Mouse (Mus musculus) megakaryocyte progenitor cell, adult 5-6 weeks (primary cell): ENCODE results near the gene Pla2g16. TPM values are rescaled to one million over a fixed set of nuclear protein-coding genes. Genes with fewer than 3 reads are reported as not detected.

Experiments
- ATAC-seq: replicated peaks from 2 replicates; pipeline ENCODE4 v1.8.0; 2016; ENCODE audit warnings: mild to moderate bottlenecking, moderate TSS enrichment, inconsistent platforms; ENCODE audit not compliant: poor library complexity
- total RNA-seq, 2 experiments: library from RNA; stranded (forward) in 1 of 2; stranded (reverse) in 1 of 2; fragments of 157-497, 149-512 nt in 1 of 2; fragments of 200-1000 nt in 1 of 2; gene quantifications; 2 replicates each; pipeline versions ENCODE4 v1.2.3 to v1.2.4; 2015 to 2017

Gene Pla2g16
- total RNA-seq, 2 experiments from 2014 or later = 8.1 to 11.1 TPM

DNA sequence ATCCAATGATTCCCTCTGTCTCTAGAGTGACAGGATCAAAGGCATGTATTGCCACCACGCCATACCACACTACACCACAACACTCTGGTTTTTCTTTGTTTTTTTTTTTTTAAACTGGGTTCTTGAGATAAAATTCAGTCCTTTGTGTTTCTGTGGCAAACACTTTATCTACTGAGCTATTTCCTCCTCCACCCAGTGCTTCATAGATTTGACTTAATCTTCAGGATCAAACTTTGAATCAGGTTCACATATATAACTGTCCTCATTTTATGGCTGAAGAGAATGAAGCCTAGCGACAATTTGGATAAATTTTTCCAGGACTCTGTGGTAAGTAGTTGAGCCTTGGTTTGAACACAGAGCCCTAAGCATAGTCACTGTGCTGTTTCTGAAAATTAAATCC, 6.4 kb downstream of the Pla2g16 start:
- ATAC-seq = 0 out of 2 replicates have a peak, but pooled peaks have one; percentile 14

DNA sequence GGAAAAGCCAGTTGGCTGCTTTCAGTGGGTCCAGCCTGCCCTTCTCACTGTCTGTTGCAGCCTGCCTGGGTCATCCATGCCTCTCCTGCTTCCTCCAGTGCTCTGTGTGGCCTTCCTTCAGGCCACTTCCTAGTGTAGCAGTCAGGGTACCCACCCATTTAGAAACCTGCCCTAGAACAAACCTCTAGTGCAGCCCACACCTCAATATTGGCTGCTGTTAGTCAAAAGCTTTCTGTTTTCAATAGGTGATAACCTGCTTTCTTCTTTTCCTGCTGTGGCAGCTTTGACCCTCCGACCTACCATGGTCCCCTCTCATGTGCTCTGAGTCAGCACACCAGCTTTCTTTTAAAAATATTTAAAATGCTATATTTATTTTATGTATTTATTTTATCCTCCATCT, 7.2 kb downstream of the Pla2g16 start:
- ATAC-seq = no peak

GRCm38 (mm10) chr19:7566826-7567225, 9.6 kb downstream of the Pla2g16 start:
- ATAC-seq = no peak

- 0 out of 2 replicates have a peak, but pooled peaks have one; percentile 26 for ATAC-seq
These were observed 11.1 kb downstream of the Pla2g16 start for GRCm38 (mm10) chr19:7568364-7568763.

- no peak for ATAC-seq
These were observed 12.4 kb downstream of the Pla2g16 start for GRCm38 (mm10) chr19:7569650-7570049.

- no peak for ATAC-seq
These were observed 18.9 kb downstream of the Pla2g16 start for GRCm38 (mm10) chr19:7576180-7576579.

DNA sequence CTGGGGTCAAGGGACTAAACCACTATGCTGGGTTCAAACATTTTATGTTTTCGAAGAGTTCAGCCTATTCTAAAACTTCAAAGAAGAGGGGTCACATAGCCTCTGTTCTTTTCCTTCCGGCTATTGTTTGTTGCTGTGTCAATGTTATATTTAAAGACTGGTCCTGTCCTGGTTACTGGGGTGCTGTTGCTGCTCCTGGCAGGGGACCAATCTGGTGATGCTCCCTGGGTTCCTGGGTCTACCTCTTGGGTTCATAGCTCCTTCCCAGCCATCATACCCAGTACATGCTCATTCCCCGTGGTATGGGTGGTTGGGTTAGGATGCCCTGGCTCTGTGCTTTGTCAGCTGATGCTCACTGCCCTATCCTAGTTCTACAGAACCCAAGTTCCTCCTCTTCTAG, 20.5 kb downstream of the Pla2g16 start:
- ATAC-seq = no peak

DNA sequence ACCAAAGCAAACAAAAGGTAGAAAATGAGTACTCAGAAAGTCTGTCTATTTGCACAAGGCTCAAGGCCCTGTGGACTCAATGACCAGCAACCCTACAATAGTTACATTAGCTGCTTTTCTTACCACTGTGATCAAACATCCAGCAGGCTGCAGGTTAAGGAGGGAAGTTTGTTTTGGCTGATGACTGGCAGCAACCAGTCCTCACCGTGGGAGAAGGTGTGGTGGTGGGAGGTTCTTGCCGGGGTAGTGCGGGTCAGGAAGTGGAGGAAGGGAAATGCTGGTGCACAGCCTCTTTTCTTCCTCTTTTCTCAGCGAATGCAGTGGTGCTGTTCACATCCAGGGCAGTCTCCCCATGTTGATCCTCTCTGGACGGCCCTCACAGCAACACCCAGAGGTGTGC, 23.8 kb downstream of the Pla2g16 start:
- ATAC-seq = peak; percentile 85

DNA sequence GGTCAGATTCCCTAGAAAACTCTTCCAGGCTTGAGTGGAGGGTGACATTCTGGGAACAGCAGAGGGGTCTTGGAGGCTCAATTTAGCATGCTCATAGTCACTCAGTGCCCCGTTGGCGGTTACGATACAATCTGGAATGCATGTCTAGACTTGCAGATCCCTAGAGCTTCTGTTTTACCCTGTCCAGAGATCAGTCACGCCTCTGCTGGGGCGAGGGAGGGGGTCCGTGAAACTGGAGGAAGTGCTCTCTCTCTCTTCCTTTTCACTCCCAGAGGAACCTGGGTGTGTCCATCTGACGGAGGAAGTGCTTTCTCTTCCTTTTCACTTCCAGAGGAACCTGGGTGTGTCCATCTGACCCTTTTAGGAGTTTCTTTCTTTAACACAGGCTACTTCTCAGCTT, 25.8 kb downstream of the Pla2g16 start:
- no peak for ATAC-seq

DNA sequence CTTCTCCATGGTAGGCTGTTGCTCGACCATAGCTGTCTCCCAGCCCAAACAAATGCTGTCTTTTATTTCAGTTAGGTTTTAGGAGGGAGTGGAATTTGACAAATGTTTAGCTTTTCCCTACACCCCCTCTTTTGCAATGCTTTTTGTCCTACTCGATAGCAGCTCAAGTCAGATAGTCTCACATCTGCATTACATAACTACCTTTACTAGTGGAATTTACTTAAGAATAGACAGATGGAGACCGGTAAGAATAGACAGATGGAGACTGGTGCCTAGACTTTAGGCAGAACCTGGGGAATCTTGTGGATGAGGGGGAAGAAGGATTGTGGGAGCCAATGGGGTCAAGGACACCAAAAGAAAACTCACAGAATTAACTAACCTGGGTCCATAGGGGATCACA, 26.3 kb downstream of the Pla2g16 start:
- no peak for ATAC-seq

- no peak for ATAC-seq
These were observed 28.0 kb downstream of the Pla2g16 start for GRCm38 (mm10) chr19:7585279-7585678.

- ATAC-seq = no peak
These were observed 28.5 kb downstream of the Pla2g16 start for GRCm38 (mm10) chr19:7585764-7586163.

- no peak for ATAC-seq
These were observed 33.5 kb downstream of the Pla2g16 start for GRCm38 (mm10) chr19:7590795-7591194.

GRCm38 (mm10) chr19:7592018-7592417, 34.8 kb downstream of the Pla2g16 start:
- ATAC-seq = no peak

DNA sequence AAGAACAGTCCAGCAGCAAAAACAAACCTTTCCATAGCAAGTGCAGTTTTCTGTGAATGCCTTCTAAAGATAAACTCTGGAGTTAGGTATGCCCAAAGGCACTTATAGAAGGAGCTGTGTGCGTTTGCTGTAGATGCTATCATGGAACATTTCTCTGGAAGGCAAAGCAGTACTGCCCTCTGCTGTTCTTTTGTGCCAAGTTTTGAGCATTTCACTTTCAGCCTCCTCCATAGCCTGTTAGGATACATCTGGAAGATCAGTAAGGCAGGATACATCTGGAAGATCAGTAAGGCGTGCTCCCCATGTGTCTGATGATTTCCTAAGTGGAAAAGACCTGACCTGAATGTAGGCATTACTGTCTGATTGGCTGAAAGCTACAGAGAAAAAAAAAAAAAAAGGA, 38.3 kb downstream of the Pla2g16 start:
- ATAC-seq = peak; percentile 70

- ATAC-seq = no peak
These were observed 41.2 kb downstream of the Pla2g16 start for GRCm38 (mm10) chr19:7598481-7598880.

DNA sequence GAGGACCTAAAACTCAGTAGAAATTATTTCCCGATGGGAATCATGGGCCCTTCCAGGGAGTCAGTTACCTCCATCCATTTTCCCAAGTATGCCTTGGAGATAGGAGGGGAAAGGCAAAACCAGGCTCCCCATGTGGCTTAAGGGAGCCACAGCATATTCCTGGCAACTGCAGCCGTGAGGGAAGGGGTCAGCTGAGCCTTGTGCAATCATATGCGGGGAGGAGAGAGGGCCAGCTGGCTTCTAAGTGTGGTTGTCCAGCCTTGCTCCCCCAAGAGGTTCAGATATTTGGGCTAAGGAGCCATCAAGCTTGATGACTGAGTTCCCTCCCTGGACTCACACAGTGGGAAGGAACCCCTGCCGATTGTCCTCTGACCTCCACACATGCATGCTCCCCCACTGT, 44.3 kb downstream of the Pla2g16 start:
- ATAC-seq = no peak

DNA sequence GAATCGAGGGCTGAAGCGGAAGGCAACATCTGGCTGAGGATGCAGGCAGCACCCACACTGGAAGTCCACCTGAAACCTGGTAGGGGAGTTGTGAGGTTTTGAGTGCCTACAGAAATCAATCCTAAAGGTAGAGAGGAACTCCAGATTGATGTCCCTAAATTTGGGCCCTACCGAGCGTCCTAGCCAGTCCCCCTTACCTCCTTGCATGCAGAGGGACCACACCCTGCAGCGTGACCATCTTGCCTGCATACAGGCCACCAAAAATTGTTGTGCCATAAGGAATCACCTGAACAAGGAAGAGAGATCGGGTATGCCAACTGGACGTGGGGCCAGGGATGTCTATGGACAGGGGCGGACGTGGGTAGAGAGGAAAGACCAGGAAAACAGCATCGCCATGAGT, 46.8 kb downstream of the Pla2g16 start:
- ATAC-seq = no peak

DNA sequence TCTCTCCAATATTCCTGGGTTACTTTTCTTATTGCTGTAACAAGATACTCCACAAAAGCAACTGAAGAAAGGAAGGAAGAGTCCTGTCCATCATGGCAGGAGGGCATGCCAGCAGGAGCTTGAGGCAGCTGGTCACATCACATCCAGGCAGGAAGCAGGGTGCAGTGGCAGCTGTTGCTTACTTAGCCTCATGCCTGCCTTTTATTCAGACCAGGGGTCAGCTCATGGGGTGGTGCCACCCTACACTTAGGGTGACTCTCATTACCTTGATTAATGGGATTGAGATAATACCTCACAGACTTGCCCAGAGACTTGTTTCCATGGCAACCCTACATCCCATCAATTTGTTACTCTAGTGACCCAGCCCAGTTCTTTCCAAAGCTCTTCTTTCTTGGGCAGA, 47.8 kb downstream of the Pla2g16 start:
- ATAC-seq = no peak

- ATAC-seq = no peak; the same call in 1 of the 2 replicates
These were observed 48.9 kb downstream of the Pla2g16 start for GRCm38 (mm10) chr19:7605930-7606783.

DNA sequence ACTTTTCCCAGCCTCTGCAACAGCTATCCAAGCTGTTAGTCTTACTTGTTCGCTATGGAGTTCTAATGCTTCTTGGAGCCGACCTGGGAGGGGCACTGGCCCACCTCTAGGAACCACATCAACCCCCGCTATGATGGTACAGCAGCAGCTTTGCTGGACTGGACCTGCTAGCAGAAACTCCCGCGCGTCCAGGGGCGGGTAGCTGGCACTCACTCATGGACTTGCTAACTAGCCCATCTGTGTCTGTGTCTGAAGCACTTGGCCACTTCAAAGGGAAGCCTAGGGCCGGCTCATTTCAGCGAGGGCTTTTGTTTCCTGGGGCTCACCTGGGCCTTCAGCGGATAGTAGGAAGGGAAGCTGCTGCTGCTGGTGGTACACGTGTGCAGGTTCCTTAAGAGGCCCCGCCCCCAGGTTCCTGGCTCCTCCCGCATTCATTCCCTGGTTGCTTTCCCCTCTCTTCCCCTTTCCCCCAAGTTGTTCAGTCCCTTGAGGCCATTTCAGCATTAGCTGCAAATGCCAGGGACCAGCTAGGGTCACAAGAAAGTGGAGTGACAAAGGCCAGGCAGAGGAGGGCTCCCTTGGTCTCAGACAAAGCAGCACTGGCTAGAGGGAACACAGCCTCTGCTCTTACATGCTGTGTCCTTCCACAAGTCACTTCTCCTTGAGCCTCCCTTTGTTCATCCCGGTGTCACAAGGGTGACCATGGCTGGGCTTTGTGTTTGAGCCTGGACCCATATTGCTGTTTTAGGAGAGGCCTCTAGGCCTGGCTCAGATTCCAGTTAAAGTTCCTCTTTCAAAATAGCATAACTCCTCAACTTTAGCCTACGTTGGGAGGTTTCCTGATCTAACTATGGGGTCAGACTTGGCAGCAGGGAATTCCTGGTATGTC, 49.8 kb downstream of the Pla2g16 start, which contains the start of gene Lgals12:
Gene Lgals12, minus strand, starts transcription at position 393 of the 889 bp plus-strand sequence.
- peak; percentile 34; the same call in 1 of the 2 replicates for ATAC-seq
